Mouse (Mus musculus) NIH3T3 (cell line): Measurements from ENCODE around the gene Tmem63b.

ENCODE experiments used
- DNase-seq: peaks from one replicate; pipeline ENCODE4 v3.0.0-alpha.2; 2012; ENCODE audit warnings: low read depth

Gene Tmem63b

DNA sequence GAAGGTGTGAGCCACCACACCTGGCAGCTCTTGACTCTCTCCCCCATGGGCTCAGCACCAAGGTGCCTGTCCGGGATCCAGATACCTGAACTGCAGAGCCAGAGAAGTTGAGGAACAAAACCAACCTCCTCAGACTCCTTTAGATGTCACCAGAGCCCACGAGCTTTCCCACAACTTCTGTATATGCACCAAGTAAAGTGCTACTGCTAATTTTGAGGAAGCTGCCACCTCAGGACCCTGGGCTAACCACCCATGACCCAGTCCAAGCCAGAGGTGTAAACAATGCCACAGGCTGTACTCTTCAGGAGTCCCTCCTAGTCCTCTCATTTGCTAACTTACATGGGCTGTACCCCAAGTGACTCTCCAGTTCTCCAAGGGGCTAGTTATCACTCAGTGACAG is 14.1 kb downstream of the Tmem63b start:
- DNase-seq = no peak

DNA sequence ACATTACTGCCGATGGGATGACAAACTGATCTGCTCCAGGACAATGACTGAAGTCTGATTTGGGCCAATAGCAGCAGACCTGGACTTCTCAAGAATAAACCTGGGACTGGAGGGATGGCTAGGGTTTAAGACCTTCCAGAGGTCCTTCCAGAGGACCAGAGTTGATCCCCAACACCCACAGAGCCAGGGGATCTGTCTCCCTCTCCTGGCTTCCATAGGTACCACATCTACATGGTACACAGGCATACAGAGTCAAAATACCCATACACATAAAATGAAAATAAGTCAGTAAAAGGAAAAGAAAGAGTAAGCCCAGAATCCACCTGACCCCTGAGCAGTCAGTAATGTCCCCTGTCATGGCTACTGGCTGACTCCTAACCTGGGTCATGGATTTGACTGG is 14.9 kb downstream of the Tmem63b start:
- DNase-seq = peak; percentile 58

DNA sequence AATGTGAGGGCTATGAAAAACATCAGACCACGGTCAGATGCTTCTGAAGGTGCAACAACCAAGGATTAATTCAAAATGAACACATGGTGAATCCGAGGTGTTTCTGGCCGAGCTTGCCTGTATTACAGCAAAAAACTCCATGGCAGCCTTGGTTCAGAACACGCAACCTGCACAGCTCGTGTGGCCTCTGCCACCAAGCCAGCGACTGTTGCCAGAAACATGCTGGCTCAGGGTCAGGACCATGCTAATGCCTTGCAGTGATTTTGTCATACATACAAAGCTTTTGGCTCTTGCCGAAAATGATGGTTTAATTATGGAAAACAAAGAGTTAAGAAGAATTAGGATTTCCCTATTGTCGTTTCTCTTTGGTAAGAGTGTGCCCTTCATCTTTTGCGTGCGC is 18.7 kb downstream of the Tmem63b start:
- no peak for DNase-seq

DNA sequence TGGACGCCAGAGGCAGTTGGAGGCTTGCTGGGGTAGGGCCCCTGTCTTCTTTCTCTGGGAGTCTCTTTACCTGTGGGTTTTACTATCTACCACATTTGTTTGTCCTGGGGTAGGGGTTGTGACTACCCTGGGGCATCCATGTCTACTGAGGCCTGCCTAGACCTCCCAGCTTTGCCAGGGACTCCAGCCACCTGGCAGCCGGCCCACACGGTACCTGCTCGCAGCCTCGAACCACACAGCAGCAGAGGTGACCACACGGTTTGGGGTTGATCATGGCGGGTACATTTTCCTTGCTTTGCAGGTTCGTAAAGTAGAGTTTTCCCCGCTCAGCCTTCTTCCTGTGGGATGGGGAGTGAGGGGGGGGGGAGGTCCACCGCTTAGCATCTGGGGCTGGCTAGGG is 19.2 kb downstream of the Tmem63b start:
- DNase-seq = no peak

DNA sequence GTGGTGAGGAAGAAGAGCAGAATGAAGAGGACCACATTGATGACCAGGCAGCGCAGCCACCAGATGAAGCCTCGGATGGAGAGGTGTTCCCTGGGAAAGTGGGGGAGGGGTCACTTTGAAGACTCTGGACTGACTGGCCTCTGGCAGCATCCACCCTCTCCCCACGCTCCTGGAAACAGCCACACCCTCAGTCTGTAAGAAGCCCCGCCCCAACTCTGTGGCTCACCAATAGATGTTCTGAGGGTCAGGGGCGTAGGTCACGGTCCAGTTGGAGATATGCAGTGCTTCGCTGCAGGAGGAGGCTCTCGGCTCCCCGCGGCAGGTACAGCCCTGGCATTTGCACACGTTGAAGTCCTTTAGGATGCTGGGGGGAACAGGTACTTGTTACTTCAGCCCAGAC is 20.6 kb downstream of the Tmem63b start:
- no peak for DNase-seq

DNA sequence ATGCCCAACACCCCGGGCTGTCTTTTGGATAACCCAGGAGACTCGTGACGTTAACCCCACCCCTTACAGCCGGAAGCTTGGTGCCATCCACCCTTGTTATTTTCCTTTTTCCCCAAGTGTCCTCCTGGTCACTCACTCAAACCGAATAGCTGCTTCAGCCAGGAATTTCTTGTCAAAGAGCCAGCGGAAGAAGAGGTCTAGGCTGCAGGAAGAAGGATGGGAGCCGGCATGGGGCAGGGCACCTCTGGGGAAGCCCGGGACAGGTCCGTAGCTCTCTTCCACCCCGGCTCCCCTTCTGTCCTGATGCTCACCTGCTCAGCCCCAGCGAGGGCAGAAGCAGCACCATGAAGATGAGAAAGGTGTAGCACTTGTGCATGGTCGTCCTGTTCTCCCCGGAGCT is 22.1 kb downstream of the Tmem63b start:
- no peak for DNase-seq

DNA sequence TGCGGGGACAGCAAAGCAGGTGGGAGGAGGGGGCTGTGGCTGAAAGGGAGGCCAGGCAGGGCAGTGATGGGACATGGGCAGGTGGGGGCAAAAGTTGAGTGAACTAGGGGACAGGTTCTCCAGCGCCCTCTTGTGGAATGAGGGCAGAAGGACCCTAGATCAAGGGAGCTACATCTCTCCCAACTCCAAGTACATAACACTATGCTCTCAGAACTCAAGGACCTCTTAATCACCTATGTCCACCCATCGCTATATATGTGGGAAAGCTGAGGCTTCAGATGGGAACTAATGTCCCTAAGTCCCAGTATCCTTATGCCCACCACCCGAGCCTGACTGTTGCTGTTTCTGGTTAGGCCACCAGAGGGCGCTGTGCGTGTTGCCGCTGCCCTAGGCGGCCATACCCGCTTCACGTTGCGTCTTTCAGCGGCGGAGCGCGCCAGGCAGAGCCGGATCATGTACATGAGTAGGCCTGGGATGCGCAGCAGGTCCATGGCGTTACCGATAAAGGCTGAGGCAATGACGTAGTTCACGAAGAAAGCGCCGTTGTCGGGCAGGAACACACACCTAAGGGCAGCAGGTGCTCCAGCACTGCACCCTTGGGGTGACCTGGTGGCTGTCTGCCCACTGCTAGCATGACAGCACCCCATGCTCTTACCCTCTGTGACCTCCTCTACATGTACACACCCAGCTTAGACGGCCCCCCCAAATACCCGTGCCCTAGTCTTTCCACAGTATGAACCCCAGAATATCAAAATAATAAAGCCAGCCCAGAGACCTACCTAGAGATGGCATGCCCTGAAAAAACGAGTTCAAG is 23.4 kb downstream of the Tmem63b start:
- DNase-seq = peak; percentile 41

DNA sequence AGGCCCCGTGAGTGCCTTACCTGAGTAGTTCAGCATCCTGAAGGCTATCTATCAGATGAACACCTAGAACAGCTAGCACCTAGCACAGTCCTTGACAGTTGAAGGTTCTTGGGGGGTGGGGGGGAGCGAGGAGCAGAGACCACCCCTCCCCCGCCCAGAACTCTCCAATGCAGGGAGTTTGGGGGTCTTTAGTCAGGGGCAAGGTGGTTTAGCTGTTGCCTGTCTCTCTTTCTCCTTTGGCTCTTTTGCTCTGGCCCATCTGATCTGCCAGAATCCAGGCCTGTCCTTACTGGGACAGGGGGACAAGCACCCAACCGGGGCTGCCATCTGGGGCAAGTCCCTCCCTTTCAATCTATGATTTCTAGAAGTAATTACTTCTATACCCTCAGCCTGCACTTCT is 27.5 kb downstream of the Tmem63b start, which contains the start of gene Capn11:
Gene Capn11, minus strand, starts transcription at position 101 of the 400 bp plus-strand sequence.
- DNase-seq = no peak

DNA sequence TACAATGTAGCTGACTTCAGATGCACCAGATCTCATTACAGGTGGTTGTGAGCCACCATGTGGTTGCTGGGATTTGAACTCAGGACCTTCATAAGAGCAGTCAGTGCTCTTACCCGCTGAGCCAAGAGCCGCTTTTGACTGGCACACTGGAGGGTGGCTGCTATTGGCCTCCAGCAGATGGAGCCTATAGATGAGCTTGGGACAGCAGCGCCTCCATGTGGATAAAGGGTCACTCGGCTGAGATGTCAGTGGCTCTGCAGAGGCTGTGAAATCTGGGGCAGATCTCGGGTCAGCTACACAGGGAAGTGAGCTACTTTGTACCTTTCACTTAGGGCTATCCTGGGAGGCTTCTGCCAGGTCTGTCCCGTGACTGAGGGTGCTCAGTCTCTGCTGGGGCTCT is 30.9 kb downstream of the Tmem63b start:
- peak; percentile 46 for DNase-seq

DNA sequence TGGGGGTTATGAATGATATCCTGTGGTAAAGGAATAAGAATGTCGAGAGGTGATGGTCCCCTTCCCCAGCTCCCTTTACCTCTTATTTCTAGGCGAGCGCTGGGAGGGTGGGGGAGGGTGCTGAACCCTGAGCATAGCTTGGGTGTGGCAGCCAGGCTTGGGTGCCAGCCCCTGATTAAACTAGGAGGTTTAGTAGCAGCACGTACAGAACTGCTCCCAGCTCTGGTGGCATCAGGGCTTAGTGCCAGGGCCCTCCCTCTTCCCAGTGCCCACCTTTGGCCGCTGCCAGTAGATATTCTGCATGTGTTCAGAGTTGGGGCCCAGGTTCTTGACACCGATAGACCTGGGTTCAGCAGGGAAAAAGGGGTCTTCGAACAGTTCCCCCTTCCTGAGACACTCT is 33.5 kb downstream of the Tmem63b start:
- DNase-seq = no peak

DNA sequence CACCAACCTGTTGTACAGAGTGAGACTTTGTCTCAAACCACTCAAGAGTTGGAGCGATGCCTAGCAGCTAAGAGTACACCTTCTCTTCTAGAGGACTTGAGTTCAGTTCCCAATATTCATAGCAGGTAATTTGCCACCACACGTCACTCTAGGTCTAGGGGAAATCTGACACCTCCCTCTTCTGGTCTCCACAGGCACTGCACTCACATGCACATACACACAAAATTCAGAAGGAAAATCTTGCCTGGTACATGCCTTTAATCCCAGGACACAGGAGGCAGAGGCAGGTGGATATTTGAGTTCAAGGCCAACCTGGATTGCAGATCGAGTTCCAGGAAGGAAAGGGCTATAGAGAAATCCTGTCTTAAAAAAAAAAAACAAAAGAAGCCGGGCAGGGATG is 42.5 kb downstream of the Tmem63b start:
- no peak for DNase-seq

DNA sequence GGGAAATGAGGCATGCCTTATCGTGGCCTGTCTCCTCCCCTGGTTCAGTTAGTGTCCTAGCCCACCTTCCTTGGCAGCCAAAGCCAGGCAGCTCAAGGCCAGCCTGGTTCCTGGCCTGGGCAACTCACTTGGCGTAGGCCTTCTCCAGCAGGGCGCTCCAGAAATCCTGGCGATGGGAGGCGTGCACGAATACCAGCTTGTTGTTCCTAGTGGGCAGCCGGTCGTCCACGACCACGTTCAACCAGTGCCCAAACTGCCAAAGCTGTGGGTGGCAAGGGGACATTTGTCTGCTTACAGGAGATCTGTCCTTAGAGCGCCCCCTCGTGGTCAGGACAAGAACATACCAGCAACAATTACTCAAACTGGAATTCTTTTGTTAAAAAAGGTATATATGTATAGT is 44.0 kb downstream of the Tmem63b start:
- peak; percentile 77 for DNase-seq

DNA sequence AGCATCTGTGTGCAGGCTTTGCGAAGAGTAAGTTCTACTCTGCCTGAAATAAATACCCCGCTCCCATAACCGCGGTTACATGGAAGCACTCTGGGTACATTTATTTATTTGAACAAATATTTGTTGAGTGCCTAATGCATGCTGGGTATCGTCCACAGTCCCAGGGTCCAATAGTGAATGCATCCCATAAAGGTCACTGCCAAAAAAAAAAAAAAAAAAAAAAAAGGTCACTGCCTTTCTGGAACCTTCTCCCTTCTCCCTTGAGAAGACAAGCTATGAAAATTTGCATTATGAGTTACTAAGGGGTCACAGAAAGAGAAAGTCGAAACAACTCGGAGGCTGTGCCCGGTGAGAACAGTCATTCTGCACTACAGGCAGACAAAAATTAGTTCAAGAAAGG is 44.7 kb downstream of the Tmem63b start:
- DNase-seq = no peak

DNA sequence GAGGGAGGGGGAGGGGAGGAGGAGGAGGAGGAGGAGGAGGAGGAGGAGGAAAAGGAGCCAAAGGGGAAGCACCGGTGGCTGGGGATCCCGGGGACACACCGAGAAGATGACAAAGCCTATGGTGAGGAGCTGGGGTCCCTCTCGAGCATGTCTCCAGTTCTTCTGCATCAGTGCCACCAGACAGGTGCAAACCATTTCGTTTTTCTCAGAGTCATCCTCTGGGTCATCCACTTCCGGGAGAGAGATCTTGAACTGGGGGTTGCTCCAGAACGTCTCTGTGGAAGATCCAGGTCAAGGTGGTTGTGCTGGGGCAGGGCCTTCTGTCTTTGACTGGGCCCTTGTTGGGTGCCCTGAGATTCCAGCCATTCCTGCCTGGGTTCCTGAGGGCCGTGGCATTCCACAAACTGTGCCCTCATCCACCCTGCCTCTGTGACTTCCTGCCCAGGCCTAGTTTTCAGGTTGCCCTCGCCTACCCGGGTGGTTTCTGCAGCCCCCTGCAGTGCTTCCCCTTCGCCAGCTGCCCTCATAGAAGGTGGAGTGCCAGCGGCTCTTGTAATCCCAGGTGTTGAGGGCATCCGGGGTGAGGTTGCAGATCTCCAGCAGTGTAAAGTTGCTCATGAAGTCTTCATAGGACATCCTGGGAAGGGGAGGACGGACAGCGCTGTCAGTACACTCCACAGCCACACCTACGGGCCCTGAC is 48.0 kb downstream of the Tmem63b start:
- no peak for DNase-seq

DNA sequence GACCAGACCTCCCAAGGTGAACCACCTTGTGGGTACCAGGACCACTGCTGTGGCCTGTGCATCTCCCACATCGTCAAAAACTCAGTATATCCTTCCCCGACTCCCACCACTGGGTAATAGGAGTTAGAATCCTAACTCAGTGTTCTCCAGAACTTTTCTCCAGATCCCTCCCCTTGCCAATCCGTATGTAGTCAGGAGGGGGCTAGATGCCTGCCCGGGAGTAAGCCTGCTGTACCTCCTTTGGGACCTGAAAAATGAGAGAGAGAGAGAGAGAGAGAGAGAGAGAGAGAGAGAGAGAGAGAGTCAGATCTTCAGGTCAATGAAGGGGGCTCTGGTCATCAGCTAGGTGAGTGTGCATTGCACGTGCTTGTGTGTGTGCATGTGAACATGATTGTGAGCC is 52.7 kb downstream of the Tmem63b start:
- peak; percentile 46 for DNase-seq

DNA sequence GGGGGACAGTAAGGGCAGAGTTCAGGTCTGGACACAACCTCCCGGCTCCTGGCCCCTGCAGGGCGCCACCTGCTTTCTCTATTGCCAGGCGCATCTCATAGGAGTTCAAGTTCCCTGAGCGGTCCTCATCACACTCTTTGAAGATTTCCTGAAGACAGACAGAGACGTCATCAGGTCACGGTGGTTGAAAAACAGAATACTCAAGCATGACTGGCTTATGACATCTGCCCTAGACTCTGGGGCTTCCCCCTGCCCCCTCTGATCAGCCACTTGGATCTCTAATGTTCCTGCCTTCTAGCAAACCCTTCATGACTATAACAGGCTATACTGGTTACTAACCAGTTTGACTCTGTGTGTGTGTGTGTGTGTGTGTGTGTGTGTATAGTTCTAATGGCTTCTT is 54.8 kb downstream of the Tmem63b start:
- DNase-seq = no peak

DNA sequence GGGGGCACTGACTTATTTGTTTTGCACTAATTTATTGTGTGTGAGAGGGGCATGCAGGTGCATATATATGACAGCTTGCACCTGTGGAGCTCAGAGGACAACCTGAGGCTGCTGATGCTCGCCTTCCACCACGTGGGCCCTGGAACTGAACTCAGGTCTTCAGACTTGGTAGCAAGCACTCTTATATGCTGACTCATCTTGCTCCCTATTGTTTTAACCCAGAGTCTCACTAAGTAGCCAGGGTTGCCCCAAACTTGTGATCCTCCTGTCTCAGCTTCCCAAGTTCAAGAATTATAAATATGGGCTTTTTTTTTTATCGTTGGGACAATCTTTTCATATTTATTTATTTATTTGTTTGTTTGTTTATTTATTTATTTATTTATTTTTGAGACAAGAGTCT is 55.7 kb downstream of the Tmem63b start:
- DNase-seq = no peak

DNA sequence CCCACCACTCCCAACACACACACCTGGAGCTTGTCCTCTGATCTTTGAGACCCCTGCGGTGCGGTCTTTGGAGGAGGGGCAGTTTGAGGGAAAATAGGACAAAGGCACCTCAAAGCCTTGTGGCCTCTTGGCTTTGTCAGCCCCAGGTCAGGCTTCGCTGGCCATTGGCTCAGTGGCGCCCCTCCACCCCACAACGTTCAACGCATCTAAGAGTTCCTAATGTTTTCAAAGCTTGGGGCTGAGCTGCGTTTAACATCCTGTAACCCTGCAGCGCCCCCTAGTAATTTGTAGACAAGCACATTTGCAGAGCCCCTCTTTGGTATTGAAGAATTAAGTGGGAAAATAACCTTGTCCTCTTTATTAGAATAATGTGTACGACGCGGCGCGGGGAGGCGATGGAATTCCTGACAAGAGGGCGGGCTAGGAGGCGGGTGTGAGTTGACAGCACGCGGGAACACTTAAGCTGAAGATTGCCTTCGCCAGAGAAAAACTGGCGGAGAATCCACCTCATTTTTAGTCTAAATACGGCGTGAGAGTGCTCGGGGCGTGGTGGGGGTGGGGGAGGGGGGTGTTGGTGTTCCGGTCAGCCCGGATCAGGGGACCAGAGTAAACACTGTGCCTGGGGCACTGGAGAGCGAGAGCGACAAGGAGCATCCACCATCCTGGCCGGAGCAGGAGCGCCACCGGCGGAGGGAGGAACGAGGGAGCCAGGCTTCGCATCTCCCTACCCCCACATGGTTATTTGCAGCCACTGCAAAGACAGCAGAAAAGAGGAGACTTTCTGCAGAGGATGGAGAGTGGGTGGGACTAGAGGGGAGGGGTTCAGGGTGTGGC is 56.6 kb downstream of the Tmem63b start:
- DNase-seq = peak; percentile 60

DNA sequence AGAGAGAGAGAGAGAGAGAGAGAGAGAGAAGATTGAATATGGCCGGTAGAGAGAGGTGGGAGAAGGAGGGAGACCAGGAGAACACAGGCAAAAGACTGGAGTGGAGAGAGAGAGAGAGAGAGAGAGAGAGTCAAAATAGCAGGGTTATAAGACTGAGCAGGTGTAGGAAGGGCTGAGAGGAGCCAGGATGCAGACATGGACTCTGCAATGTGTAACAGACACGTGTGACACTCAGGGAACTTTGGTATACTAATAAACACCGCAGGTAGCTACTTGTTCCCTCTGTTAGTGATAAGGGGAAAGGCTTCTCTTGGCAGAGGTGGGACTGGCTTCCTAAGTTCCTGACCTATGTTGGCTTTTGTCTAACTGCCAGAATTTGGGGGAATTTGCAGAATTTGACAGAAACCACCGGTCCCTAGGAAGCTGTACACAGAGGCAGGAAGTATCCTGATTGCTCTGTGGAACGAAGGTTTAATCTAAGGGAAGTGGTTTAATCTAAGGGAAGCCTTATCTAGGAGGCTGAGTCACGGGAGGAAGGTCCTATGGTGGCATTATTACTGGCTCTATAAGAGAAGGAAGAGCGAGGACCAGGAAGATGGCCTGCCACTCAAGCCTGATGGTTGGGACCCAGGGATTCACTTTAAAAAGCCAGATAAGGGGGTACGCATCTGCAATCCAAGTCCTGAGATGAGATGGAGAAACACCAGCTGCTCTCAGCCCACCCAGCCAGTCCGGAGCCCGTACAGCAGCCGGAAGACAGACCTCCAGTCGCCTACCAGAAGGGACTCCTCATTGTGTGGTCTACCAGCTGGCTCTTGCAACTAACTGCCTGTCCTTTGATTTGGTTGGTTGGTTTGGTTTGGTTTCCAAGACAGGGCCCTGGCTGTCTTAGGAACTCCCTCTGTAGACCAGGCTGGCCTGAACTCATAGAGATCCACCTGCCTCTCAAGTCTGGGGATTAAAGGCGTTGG is 57.5 kb downstream of the Tmem63b start:
- no peak for DNase-seq

DNA sequence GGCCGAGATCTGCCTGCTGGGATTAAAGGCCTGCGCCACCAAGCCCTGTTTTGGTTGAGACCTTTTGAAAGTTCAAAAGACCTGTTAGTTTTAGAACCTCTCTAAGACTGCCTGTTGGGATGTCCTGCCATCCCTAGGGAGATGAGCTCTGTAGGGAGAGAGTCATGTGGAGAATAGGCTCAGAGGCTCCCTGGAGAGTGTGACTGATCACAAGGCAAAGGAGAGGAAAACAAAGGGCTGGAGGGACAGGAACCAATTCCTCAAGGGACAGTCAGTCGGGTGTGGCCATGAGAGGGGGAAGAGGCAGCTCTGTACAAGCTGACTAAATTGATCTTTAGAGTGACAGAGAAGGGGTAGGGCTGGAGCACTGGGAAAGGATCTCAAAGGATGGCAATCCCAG is 58.5 kb downstream of the Tmem63b start:
- no peak for DNase-seq

DNA sequence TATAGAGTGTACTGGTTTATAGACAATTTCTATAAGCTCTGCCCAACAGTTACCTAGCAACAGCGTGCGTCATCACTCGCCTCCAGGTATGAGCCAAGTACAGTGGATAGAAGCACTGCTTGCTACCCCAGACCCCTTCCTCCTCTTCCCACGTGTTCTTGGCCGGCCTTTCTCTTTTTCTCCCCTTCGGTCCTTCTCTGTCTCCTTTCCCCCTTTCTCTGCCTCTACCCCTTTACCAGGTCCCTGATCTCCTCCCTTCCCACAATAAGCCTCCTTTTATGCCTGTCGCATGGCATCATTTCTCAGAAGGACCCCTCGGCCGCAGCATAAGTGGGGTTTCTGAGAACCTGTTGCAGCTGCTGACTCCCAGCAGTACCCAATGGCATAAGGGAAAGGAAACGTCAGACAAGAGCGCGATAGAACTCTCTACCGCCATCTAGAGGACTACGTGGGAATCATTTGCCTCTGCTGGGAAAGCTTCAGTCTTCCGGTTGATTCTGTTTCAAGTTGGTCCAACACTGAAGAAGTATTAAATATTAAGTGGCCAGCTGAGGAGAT is 60.0 kb downstream of the Tmem63b start:
- DNase-seq = peak; percentile 86
